Mouse (Mus musculus): Measurements from ENCODE around the gene Btg2. TPM values are rescaled to one million over a fixed set of nuclear protein-coding genes. Genes with fewer than 3 reads are reported as not detected.

Btg2 gene
- polyA plus RNA-seq, 1 experiment from 2014 or later: 115 TPM

DNA sequence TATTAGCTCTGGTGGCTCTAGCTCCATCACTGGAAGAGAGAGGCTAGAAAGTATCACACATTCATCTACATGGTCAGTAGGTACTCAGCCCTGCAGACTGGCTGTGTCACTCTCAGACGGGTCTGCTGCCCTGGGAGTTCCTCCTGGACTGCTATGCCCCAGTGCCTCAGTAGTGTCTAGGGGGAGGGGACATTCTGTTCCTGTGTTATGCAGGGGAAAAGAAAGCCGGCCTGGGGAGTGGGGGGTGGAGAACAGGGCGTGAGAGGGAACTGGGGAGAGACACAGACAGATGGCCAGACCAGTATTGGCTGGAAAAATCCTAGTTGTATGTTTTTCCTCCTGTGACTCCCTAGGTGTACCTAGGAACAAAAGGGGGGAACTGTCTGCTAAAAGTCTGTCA, 7.1 kb upstream of the Btg2 start:
- H3K4me3 ChIP-seq: no peak overlapping the region
- no peak overlapping the region for H3K9ac ChIP-seq
- H3K4me1 ChIP-seq: peaks cover 42% of the 10 kb centered on the region
- H3K9me3 ChIP-seq: no peaks in the 10 kb centered on the region
- no peaks in the 10 kb centered on the region for H3K36me3 ChIP-seq
- H3K27ac ChIP-seq: no peak overlapping the region
- H3K27me3 ChIP-seq: no peaks in the 10 kb centered on the region
- H3K4me2 ChIP-seq: no peak overlapping the region
- ATAC-seq (ENCODE audit: borderline replicate concordance, extremely low read depth, low FRiP score, low TSS enrichment): no peak
- 33% methylated on average over 3 of the region's 3 CpGs for WGBS

- WGBS: 56% methylated on average over 3 of the region's 3 CpGs
- Histone ChIP-seq H3K9ac (no peak overlapping the region), H3K27ac (no peak overlapping the region), H3K27me3 (no peaks in the 10 kb centered on the region), H3K4me2 (no peak overlapping the region), H3K9me3 (no peaks in the 10 kb centered on the region), H3K4me1 (peaks cover 59% of the 10 kb centered on the region), H3K36me3 (no peaks in the 10 kb centered on the region), H3K4me3 (no peak overlapping the region)
- ATAC-seq (ENCODE audit: borderline replicate concordance, extremely low read depth, low FRiP score, low TSS enrichment): no peak
These were observed 5.2 kb upstream of the Btg2 start for GRCm38 (mm10) chr1:134084128-134084527.

- no peak overlapping the region for H3K4me3 ChIP-seq
- H3K4me1 ChIP-seq: peaks cover 59% of the 10 kb centered on the region
- H3K9me3 ChIP-seq: no peaks in the 10 kb centered on the region
- H3K9ac ChIP-seq: no peak overlapping the region
- H3K27me3 ChIP-seq: no peaks in the 10 kb centered on the region
- no peaks in the 10 kb centered on the region for H3K36me3 ChIP-seq
- ATAC-seq (ENCODE audit: borderline replicate concordance, extremely low read depth, low FRiP score, low TSS enrichment): no peak
- 75% methylated on average over 8 of the region's 8 CpGs for WGBS
- no peak overlapping the region for H3K4me2 ChIP-seq
- no peak overlapping the region for H3K27ac ChIP-seq
These were observed 4.8 kb upstream of the Btg2 start for GRCm38 (mm10) chr1:134083676-134084075.

- H3K36me3 ChIP-seq: no peaks in the 10 kb centered on the region
- no peaks in the 10 kb centered on the region for H3K27me3 ChIP-seq
- WGBS: 22% methylated on average over 11 of the region's 11 CpGs
- H3K4me3 ChIP-seq: no peak overlapping the region
- no peak overlapping the region for H3K4me2 ChIP-seq
- peaks cover 60% of the 10 kb centered on the region for H3K4me1 ChIP-seq
- ATAC-seq (ENCODE audit: borderline replicate concordance, extremely low read depth, low FRiP score, low TSS enrichment): no peak
- no peaks in the 10 kb centered on the region for H3K9me3 ChIP-seq
- H3K9ac ChIP-seq: no peak overlapping the region
- no peak overlapping the region for H3K27ac ChIP-seq
These were observed 4.1 kb upstream of the Btg2 start for GRCm38 (mm10) chr1:134082987-134083516.

- Histone ChIP-seq H3K27ac (peak overlapping the region; percentile 5; the same call in 1 of the 2 replicates), H3K9ac (no peak overlapping the region), H3K4me1 (peaks cover 68% of the 10 kb centered on the region), H3K36me3 (peaks cover 3% of the 10 kb centered on the region), H3K4me2 (no peak overlapping the region), H3K9me3 (no peaks in the 10 kb centered on the region), H3K4me3 (no peak overlapping the region), H3K27me3 (no peaks in the 10 kb centered on the region)
- WGBS: 71% methylated on average over 5 of the region's 5 CpGs
- ATAC-seq (ENCODE audit: borderline replicate concordance, extremely low read depth, low FRiP score, low TSS enrichment): no peak
These were observed 2.0 kb upstream of the Btg2 start for GRCm38 (mm10) chr1:134080881-134081450.

GRCm38 (mm10) chr1:134080406-134080805, 1.5 kb upstream of the Btg2 start:
- Histone ChIP-seq H3K4me3 (no peak overlapping the region), H3K4me1 (peaks cover 71% of the 10 kb centered on the region), H3K27me3 (no peaks in the 10 kb centered on the region), H3K4me2 (peak overlapping the region; percentile 14; the same call in 1 of the 2 replicates), H3K9ac (no peak overlapping the region), H3K9me3 (no peaks in the 10 kb centered on the region), H3K36me3 (peaks cover 7% of the 10 kb centered on the region), H3K27ac (peak overlapping the region; percentile 93)
- no peak for ATAC-seq (ENCODE audit: borderline replicate concordance, extremely low read depth, low FRiP score, low TSS enrichment)
- WGBS: 75% methylated on average over 4 of the region's 4 CpGs

- peak overlapping the region; percentile 93 for H3K27ac ChIP-seq
- peak; percentile 39; the same call in 1 of the 2 replicates for ATAC-seq (ENCODE audit: borderline replicate concordance, extremely low read depth, low FRiP score, low TSS enrichment)
- no peaks in the 10 kb centered on the region for H3K27me3 ChIP-seq
- H3K4me3 ChIP-seq: peak overlapping the region; percentile 70
- peaks cover 14% of the 10 kb centered on the region for H3K36me3 ChIP-seq
- WGBS: 4% methylated on average over 9 of the region's 9 CpGs
- peaks cover 73% of the 10 kb centered on the region for H3K4me1 ChIP-seq
- peak overlapping the region; percentile 40; the same call in 1 of the 2 replicates for H3K9ac ChIP-seq
- no peaks in the 10 kb centered on the region for H3K9me3 ChIP-seq
- H3K4me2 ChIP-seq: peak overlapping the region; percentile 80
These were observed 700 bp upstream of the Btg2 start for GRCm38 (mm10) chr1:134079477-134080163.

- H3K9me3 ChIP-seq: no peaks in the 10 kb centered on the region
- H3K9ac ChIP-seq: peak overlapping the region; percentile 75
- H3K36me3 ChIP-seq: peaks cover 16% of the 10 kb centered on the region
- no peaks in the 10 kb centered on the region for H3K27me3 ChIP-seq
- H3K4me2 ChIP-seq: peak overlapping the region; percentile 73
- H3K4me3 ChIP-seq: peak overlapping the region; percentile 70
- peaks cover 77% of the 10 kb centered on the region for H3K4me1 ChIP-seq
- ATAC-seq (ENCODE audit: borderline replicate concordance, extremely low read depth, low FRiP score, low TSS enrichment): peak; percentile 5; the same call in 1 of the 2 replicates
- 4% methylated on average over 19 of the region's 19 CpGs for WGBS
- H3K27ac ChIP-seq: peak overlapping the region; percentile 81
These were observed 692 bp downstream of the Btg2 start for GRCm38 (mm10) chr1:134078061-134078795.

DNA sequence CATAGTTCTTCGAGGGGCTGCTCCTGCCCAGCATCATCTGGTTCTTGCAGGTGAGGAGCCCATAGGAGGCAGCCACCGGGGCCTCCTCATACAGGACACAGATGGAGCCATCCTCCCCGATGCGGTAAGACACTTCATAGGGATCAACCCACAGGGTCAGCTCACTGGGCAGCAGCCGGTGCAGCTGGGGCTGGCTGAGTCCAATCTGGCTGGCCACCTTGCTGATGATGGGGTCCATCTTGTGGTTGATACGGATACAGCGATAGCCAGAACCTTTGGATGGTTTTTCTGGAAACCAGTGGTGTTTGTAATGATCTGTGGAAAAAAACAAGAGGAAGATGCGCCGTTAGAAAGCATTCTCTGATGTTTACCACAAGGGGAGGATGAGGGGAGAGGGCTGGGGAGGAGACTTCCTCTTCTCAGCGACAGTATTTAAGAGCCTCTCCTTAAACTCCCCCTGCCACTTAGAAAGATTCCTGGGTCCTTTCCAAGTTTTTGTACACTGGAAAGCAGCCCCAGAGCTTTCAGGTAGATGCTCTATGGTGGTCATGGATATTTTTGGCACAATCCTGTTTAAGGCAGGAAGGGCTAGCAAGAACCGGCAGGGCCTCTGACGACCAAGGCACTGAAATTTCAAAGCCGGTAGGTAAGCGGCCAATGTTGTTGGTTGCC, 1.4 kb downstream of the Btg2 start:
- Histone ChIP-seq H3K27ac (peak overlapping the region; percentile 81), H3K9me3 (no peaks in the 10 kb centered on the region)
- WGBS: 21% methylated on average over 14 of the region's 14 CpGs

GRCm38 (mm10) chr1:134076789-134077188, 2.1 kb downstream of the Btg2 start:
- Histone ChIP-seq H3K36me3 (peaks cover 16% of the 10 kb centered on the region), H3K4me3 (peak overlapping the region; percentile 70), H3K4me2 (peak overlapping the region; percentile 73), H3K27ac (peak overlapping the region; percentile 12; the same call in 1 of the 2 replicates), H3K4me1 (peaks cover 81% of the 10 kb centered on the region), H3K27me3 (no peaks in the 10 kb centered on the region), H3K9me3 (no peaks in the 10 kb centered on the region), H3K9ac (peak overlapping the region; percentile 75)
- no peak for ATAC-seq (ENCODE audit: borderline replicate concordance, extremely low read depth, low FRiP score, low TSS enrichment)
- WGBS: 59% methylated on average over 2 of the region's 2 CpGs

More for the DNA sequence above, 1.4 kb downstream of the Btg2 start:
- H3K4me3 ChIP-seq: peak overlapping the region; percentile 70
- peaks cover 16% of the 10 kb centered on the region for H3K36me3 ChIP-seq
- ATAC-seq (ENCODE audit: borderline replicate concordance, extremely low read depth, low FRiP score, low TSS enrichment): no peak
- no peaks in the 10 kb centered on the region for H3K27me3 ChIP-seq
- peaks cover 76% of the 10 kb centered on the region for H3K4me1 ChIP-seq
- H3K4me2 ChIP-seq: peak overlapping the region; percentile 73
- H3K9ac ChIP-seq: peak overlapping the region; percentile 75

DNA sequence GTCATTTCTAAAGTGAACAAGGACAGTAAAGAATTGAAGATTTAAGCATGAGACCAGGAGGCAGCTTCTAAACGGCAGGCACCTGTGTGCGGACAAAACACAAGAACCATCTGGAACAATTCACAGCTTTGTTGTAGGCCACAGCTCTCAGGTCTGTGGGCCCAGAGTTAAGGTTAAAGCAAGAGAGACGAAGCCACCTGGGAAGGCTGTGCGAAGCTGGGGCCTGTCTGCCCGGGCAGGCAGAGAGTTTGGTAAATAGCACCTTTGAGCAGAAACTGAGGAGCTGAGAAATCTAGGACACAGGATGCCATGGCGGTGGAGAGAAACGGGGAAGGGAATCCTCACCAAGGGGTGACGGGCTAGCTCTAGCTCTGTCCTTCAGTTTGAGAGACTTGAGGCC, 3.4 kb downstream of the Btg2 start:
- ATAC-seq (ENCODE audit: borderline replicate concordance, extremely low read depth, low FRiP score, low TSS enrichment): no peak
- Histone ChIP-seq H3K4me1 (peaks cover 86% of the 10 kb centered on the region), H3K9me3 (no peaks in the 10 kb centered on the region), H3K4me2 (peak overlapping the region; percentile 73), H3K27ac (peak overlapping the region; percentile 12; the same call in 1 of the 2 replicates), H3K9ac (peak overlapping the region; percentile 10; the same call in 1 of the 2 replicates), H3K4me3 (peak overlapping the region; percentile 70), H3K36me3 (peaks cover 16% of the 10 kb centered on the region), H3K27me3 (no peaks in the 10 kb centered on the region)
- WGBS: 79% methylated on average over 8 of the region's 8 CpGs
